Mouse (Mus musculus) layer of hippocampus, postnatal 14 days (tissue): ENCODE measurements around the gene Eif3m. TPM values are rescaled to one million over a fixed set of nuclear protein-coding genes. Genes with fewer than 3 reads are reported as not detected.
A peak's percentile ranks its signal among the peaks of the same experiment; 100 is the strongest.

Experiments
- DNase-seq, 2 experiments: peaks; one replicate each; pipeline ENCODE4 v3.0.0; 2021 to 2022; ENCODE audit warnings: low spot score in 2 of 2, mixed read lengths in 1 of 2
- total RNA-seq, 2 experiments: library from RNA; stranded (reverse); gene quantifications; 2 replicates each; pipeline ENCODE4 v1.2.3; 2021

The Eif3m gene
- total RNA-seq, 2 experiments from 2014 or later: 90.1 to 98.3 TPM

DNA sequence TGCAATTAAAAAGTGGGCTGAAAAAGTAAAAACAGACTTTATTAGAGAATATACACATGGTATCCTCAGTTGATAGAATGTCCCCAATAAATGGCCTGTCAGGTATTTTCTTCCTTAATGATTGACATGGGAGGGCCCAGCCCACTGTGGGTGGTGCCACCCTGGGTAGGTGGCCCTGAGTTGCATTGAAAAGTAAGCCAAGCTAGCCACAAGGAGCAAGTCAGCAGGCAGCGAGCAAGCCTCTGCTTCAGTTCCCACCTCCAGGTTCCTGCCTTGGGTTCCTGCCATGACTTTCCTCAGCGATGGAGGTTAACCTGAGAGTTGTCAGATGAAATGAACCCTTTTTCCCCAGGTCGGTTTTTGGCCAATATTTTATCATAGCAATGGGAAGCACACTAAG, 922 bp upstream of the Eif3m start:
- DNase-seq: no peak

DNA sequence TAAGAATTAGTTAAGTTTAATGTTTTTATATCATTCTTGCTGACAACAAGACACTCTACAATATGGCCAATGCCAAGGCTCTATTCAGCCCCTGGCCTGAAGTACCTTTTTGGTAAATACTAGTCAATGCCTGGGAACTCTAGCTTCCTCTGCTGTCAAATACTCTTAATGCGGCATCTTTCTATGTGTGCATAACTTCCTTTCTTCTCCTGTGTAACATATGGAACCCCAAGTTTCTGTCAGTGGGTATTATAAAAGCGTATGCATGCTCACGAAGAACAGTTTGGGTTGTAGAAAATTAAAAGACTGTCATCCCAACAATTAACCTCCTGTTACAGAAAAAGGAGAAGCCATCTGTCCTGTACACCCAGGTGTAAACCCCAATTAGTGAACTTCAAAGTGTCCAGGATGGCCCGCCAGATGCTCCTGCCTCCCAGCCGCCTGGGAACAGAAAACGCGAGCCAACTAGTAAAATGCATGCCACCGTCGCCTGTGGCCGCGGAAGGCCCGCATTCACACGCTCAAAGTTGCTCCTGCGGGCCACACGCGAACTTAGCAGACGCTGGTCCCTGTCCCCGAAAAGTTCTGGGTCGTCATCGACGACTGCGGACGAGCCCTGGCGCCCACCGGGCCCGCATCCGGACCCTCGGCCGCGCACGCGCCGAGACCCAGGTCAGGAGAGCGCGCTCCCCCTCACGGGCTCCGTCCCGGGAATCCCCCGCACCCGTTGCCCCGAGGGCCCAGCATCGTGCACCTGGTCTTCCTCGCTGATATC, 501 bp downstream of the Eif3m start:
- DNase-seq: peak in 1 of 2 experiments; percentile 27

DNA sequence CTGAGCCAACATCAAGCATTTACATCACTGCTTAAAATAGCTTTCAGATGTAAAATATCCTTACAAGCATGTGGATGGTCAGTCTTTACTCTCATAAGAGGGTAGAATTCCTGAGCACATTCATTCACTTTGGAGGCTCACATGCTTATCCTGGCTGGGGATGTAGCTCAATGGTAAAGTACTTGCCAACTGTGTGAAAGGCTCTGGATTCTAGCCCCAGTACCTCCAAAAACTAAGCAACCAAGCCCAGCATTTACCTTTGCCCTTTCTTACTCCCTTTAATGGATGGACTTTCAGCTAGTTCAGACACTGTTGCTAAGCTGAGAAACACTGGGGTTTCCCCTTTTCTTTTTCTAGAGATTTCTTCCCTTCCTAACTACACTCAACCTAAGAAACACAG, 9.6 kb downstream of the Eif3m start:
- DNase-seq: no peak

DNA sequence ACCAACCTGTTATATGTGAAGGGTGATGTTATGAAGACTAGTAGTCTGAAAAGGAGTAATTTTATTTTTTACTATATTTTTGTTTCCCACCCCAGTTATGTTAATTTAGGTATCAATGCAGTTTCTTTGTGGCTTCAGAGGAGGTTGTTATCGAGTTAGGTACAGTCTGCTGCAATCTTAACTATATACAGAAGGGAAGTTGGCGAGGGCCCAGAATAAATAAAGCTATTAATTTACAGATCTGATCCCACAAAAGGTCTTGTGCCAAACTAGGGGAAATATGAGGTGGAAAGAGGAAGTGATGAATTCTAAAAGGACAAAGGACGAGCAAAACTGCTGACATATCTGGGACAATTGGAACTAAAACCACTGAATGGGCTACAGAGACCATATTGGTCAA, 20.7 kb downstream of the Eif3m start:
- DNase-seq: no peak

DNA sequence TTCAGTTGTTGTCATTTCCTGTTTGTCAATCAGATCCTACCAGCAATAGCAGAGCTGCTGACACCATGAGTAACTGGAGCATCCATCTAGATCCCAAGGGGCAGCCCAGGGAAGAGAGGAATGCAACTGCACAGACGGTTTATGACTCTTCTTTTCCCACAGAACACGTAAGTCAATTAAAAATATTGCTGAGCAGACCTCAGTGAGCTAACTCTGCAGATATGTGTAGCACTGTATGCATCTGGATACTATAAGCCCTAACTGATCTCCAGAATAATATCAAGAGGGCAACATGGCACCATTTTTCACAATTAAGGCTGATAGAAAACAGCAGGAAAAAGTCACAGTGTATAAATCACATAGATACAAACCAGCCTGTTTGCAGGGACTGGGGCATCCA, 22.4 kb downstream of the Eif3m start:
- no peak for DNase-seq

DNA sequence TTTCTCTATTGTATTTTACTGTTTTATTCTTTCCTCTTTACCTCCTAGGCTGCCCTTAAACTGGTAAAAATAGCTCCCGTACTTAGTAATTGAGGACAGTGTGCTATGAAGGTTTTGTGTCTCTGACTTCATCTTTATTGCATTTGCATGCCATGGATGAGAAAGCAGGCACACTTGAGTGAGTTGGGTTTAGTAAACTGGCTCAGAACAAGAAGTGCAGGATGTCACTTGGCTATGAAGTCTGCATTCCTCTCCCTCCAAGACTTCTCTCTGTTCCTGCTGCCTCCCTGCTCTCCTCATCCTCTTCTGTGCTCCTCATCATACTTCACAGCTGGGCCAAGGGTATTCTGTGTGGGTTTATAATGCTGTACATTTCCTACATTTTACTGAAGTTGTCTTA, 27.9 kb downstream of the Eif3m start:
- DNase-seq: no peak

DNA sequence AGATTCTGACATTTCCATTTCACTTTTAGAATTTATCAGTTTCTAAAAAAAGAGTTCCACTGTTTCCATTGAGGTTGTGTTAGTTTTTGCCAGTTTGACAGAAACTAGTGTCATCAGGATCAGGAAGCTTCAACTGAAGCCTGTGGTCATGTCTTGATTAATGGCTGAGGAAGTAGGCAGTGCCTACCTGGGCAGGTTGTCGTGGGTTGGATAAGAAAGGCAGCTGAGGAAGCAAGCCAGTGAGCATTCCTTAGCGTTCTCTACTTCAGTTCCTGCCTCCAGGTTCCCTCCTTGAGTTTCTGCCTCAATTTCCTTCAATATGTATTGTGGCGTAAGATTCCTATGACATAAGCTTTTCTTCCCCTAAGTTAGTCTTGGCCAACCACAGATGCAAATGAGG, 31.1 kb downstream of the Eif3m start:
- no peak for DNase-seq

DNA sequence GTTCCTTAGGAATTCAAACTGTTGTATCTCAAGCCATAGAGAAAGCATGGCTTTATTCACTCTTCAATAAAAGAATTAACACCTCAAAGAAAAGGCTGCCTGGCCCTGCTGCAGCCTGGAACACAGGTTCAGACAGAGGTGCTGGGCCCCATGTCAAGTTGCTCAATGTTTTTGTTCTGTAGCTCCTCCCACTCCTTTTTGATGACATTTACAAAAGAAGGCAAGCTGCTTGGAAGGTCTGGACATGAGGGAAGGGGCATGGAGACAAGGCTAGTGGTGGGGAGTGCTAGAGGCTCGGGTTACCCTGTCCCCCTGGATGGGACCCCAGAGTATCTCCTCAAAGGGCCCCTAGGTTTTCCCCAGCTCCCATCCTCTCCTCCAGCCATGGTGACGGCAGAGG, 35.2 kb downstream of the Eif3m start:
- DNase-seq: no peak

DNA sequence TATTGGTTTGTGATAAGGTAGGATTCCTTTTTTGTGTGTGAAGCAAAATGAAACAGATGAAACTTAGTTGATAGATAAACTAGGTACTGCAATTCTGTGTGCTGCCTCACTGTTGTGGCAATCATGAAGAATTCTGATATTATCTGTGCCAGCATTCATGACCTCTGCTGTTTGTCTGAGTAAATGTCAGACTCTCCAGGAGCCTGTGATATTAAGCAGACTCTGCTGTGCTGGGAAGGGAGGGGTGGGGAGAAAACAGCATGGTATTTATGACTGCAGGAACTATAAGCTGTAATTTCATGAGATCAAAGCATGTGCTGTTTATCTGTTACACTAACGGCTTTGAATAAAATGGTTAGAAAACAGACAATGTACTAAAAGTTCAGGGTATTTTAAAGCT, 52.4 kb downstream of the Eif3m start:
- DNase-seq: no peak

Other genes starting within 250 kb of the Eif3m start
- 10 to 100 TPM; 12.1 to 13.0 TPM for gene Qser1, start 200.3 kb downstream of the Eif3m start, total RNA-seq
- 1 to 10 TPM; 1.0 to 1.2 TPM for gene Prrg4, start 167.2 kb downstream of the Eif3m start, total RNA-seq
- 1 to 10 TPM in 1 of 2 experiments, not detected in 1; 1.6 TPM for gene Ccdc73, start 149.3 kb downstream of the Eif3m start, total RNA-seq
- not detected for gene Gm11060, start 74.9 kb upstream of the Eif3m start, total RNA-seq
- gene Wt1, start 109.4 kb upstream of the Eif3m start, total RNA-seq: under 1 TPM in 1 of 2 experiments, not detected in 1; 0.24 TPM
- not detected for gene Them7, start 207.2 kb upstream of the Eif3m start, total RNA-seq